Mouse (Mus musculus) heart, adult 2 months (tissue): Measurements from ENCODE around the gene Insl3.

ENCODE experiments used
- CTCF ChIP-seq: fragments of 200-600 bp; IDR thresholded peaks from 2 replicates; pipeline ENCODE4 v1.8.1; 2022; ENCODE audit warnings: antibody characterized with exemption, mild to moderate bottlenecking, moderate library complexity
- EP300 ChIP-seq: fragments of 200-500 bp; IDR thresholded peaks from 2 replicates; pipeline ENCODE4 v1.6.1; 2011; ENCODE audit warnings: low read depth, low read length, control low read depth; ENCODE audit not compliant: insufficient read depth
- POLR2A ChIP-seq: fragments of 200-500 bp; IDR thresholded peaks from 2 replicates; pipeline ENCODE4 v1.6.1; 2011; ENCODE audit warnings: mild to moderate bottlenecking, low read depth, low read length, control low read depth; ENCODE audit not compliant: insufficient read depth

DNA sequence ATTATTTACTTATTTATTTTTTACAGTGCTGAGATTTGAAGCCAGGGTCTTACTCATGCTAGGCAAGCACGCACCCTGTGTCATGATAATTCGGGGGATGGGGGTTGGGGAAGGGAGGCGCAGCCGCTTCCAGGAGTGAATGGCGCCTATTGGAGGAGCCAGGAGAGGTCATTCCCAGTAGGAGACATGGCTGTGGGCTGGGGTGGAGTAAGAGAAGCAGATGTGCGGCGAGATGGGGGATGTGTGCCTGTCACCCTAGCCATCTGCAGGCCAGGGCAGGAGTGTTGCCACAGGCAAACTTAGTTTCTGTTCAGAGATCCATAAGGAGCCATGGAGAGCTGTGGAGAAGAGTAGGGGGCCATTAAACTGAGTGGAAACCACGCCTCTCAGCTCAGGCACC lies 1.4 kb upstream of the Insl3 start:
- no peak for TF ChIP-seq POLR2A
- no peak for TF ChIP-seq CTCF
- TF ChIP-seq EP300: no peak
